Mouse (Mus musculus): ENCODE results near the gene Fam90a1a. TPM values are rescaled to one million over a fixed set of nuclear protein-coding genes. Genes with fewer than 3 reads are reported as not detected.

Fam90a1a gene
- not detected for polyA plus RNA-seq (2012; fragmentation: generic; extraction: Trizol)

GRCm38 (mm10) chr8:21958414-21958813 is at the start of gene Fam90a1a:
Gene Fam90a1a, plus strand, starts transcription at chr8:21958714.

GRCm38 (mm10) chr8:21932610-21933009 is 25.9 kb upstream of the Fam90a1a start, which contains the start of gene Defb15:
Gene Defb15, minus strand, starts transcription at chr8:21932710.

DNA sequence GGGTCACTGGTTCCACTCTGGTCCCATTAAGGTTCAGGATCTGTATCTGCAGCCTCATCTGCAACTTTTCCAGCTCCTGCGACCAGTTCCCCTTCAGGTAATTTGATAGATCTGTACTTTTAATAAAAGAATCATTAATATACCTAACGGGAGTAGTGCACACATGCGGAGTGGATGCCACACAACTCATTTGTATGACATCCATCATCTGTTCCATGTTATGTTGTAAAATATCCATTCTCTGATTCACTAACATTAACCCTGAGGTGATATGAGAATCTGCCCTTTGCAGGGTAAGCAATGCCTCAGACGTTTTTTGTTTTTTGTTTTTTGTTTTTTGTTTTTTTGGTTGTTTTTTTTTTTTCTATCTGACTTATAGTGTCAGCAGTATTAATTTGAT is 20.5 kb upstream of the Fam90a1a start, which contains the start of gene Defb35:
Defb35 (plus strand) TSS at position 301 of the 400 bp plus-strand sequence.

DNA sequence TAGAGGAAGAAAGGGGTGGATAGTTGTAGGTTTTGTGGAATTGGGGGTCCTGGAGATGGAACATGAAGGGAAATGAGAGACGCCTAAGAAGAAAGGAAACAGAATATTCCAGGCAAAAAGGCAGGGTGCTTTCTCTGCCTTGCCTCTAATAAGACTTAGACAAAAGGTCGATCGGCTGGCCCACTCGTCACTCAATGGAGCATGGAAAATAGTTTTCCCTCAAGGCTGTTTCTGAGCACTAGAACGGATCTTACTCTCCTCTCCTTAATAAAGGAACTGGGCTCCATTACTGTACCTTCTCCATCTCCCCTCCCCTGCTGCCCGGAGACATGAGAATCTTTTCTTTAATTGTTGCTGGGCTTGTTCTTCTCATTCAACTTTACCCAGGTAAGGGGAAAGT is 12.1 kb upstream of the Fam90a1a start, which contains the start of gene Defb13:
Defb13 (plus strand) TSS at position 301 of the 400 bp plus-strand sequence.

GRCm38 (mm10) chr8:21969475-21969874 is 11.0 kb downstream of the Fam90a1a start, which contains the start of gene Ccdc70:
Gene Ccdc70, plus strand, starts transcription at chr8:21969775.

Other genes starting within 250 kb of the Fam90a1a start
- gene Defa24, start 224.2 kb upstream of the Fam90a1a start, polyA plus RNA-seq (2012; fragmentation: generic; extraction: Trizol): not detected
- not detected for gene Defb50, start 135.2 kb upstream of the Fam90a1a start, polyA plus RNA-seq (2012; fragmentation: generic; extraction: Trizol)
- not detected for gene Defb2, start 118.8 kb upstream of the Fam90a1a start, polyA plus RNA-seq (2012; fragmentation: generic; extraction: Trizol)
- gene Defb10, start 99.8 kb upstream of the Fam90a1a start, polyA plus RNA-seq (2012; fragmentation: generic; extraction: Trizol): not detected
- not detected for gene Defb9, start 73.3 kb upstream of the Fam90a1a start, polyA plus RNA-seq (2012; fragmentation: generic; extraction: Trizol)
- gene Defb11, start 52.3 kb upstream of the Fam90a1a start, polyA plus RNA-seq (2012; fragmentation: generic; extraction: Trizol): not detected
- not detected for gene Defb15, start 26.0 kb upstream of the Fam90a1a start, polyA plus RNA-seq (2012; fragmentation: generic; extraction: Trizol)
- not detected for gene Defb35, start 20.4 kb upstream of the Fam90a1a start, polyA plus RNA-seq (2012; fragmentation: generic; extraction: Trizol)
- not detected for gene Defb13, start 12.0 kb upstream of the Fam90a1a start, polyA plus RNA-seq (2012; fragmentation: generic; extraction: Trizol)
- not detected for gene Ccdc70, start 11.1 kb downstream of the Fam90a1a start, polyA plus RNA-seq (2012; fragmentation: generic; extraction: Trizol)
- gene Atp7b, start 101.6 kb downstream of the Fam90a1a start, polyA plus RNA-seq (2012; fragmentation: generic; extraction: Trizol): under 1 TPM in 1 of 2 experiments, not detected in 1; 0.05 TPM
- gene Alg11, start 102.0 kb downstream of the Fam90a1a start, polyA plus RNA-seq (2012; fragmentation: generic; extraction: Trizol): 1 to 10 TPM in 1 of 2 experiments, under 1 TPM in 1; 0.19 to 3.1 TPM
- not detected for gene Nek5, start 166.3 kb downstream of the Fam90a1a start, polyA plus RNA-seq (2012; fragmentation: generic; extraction: Trizol)
- gene Nek3, start 207.7 kb downstream of the Fam90a1a start, polyA plus RNA-seq (2012; fragmentation: generic; extraction: Trizol): 1 to 10 TPM in 1 of 2 experiments, under 1 TPM in 1; 0.80 to 3.7 TPM
- 10 to 100 TPM in 1 of 2 experiments, 1 to 10 TPM in 1; 4.0 to 47.6 TPM for gene Ckap2, start 227.1 kb downstream of the Fam90a1a start, polyA plus RNA-seq (2012; fragmentation: generic; extraction: Trizol)
- 10 to 100 TPM; 15.5 to 19.0 TPM for gene Vps36, start 234.1 kb downstream of the Fam90a1a start, polyA plus RNA-seq (2012; fragmentation: generic; extraction: Trizol)

Measured in C3H10T1/2 (cell line).